12 mouse cellular contexts compared by ENCODE assay signal in the genomic region with DNA sequence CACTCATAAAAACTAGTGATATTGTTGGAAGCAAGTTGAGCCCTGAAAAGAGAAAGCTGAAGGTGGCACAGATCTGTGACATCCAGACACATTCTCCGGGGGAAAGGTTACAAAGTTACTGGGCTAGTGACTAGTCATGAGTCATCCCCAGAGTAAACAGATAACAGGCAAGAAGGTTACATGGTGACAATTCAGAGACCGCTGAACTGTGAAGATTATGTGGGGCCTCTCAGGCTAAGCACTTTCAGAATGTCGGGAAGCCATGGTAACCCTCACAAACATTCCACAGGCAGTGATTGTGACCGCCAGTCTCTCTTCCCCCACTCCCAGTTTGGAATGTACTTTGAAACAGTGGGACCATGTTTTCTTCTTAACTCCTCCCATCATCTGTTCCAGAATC. TPM values are rescaled to one million over a fixed set of nuclear protein-coding genes. Genes with fewer than 3 reads are reported as not detected.
A peak's percentile ranks its signal among the peaks of the same experiment; 100 is the strongest.
DNase-seq lines count a peak whose midpoint lies in the region; ATAC-seq and TF ChIP-seq lines count a peak whose summit lies in the region.
"Had no signal": no experiment of that assay in that cellular context is flagged by ENCODE, and none has a peak within 500 bp of the region (broad histone marks: within the 10 kb centered on the region; RNA-seq: fewer than 3 reads in every experiment).

No protein-coding gene starts in this region.

- H3K4me2 ChIP-seq in intestine, postnatal 0 days (replicated peaks; ENCODE audit: low read depth) = peak overlapping the region; percentile 25; the same call in 1 of the 2 replicates
- no peak overlapping the region for H3K4me2 ChIP-seq in neural tube, embryonic 15.5 days
- H3K4me2 ChIP-seq: neural tube, embryonic 12.5 days had no signal

- H3K4me3 ChIP-seq in intestine, postnatal 0 days (ENCODE audit: low read depth, low read length) = no peak overlapping the region
- no peak overlapping the region for H3K4me3 ChIP-seq in neural tube, embryonic 15.5 days (replicated peaks)
- H3K4me3 ChIP-seq: forebrain, embryonic 10.5 days; neural tube, embryonic 12.5 days had no signal

- no peak overlapping the region for H3K27ac ChIP-seq in intestine, postnatal 0 days (ENCODE audit: low read depth, low read length)
- H3K27ac ChIP-seq in neural tube, embryonic 15.5 days (replicated peaks) = no peak overlapping the region
- H3K27ac ChIP-seq: neural tube, embryonic 12.5 days had no signal

- 0 out of 2 replicates have a peak, but pooled peaks cover 4% of the 10 kb centered on the region for H3K4me1 ChIP-seq in intestine, postnatal 0 days (replicated peaks; ENCODE audit: control insufficient read depth, insufficient read depth, low read length)
- H3K4me1 ChIP-seq in neural tube, embryonic 15.5 days = no peaks in the 10 kb centered on the region
- H3K4me1 ChIP-seq: neural tube, embryonic 12.5 days had no signal

- peak; percentile 96 for ATAC-seq in intestine, postnatal 0 days
- ATAC-seq in megakaryocyte progenitor cell, adult 5-6 weeks (replicated peaks; ENCODE audit: poor library complexity) = peak; percentile 86
- ATAC-seq in megakaryocyte, adult 5-6 weeks (ENCODE audit: poor library complexity, severe bottlenecking) = no peak
- ATAC-seq in neural tube, embryonic 15.5 days (ENCODE audit: low FRiP score) = no peak

- H3K9ac ChIP-seq in intestine, postnatal 0 days (ENCODE audit: low read depth, low read length) = no peak overlapping the region
- H3K9ac ChIP-seq in neural tube, embryonic 15.5 days (replicated peaks) = no peak overlapping the region
- H3K9ac ChIP-seq: neural tube, embryonic 12.5 days had no signal

- TF ChIP-seq CTCF in intestine, postnatal 0 days (IDR thresholded peaks at IDR 0.05; ENCODE audit: low read depth) = no peak

- peak; percentile 45 for DNase-seq in kidney, adult 11 months
- no peak for DNase-seq in kidney, postnatal 25 days
- DNase-seq in Muller cell, postnatal 12 days (ENCODE audit: inconsistent ontology term) = peak; percentile 90
- no peak for DNase-seq in layer of hippocampus, adult 8-10 months (ENCODE audit: low spot score in 2 of 2)
- DNase-seq: adrenal gland, postnatal 25 days; cerebellum, postnatal 36 days had no signal

- H3K27me3 ChIP-seq in intestine, postnatal 0 days (replicated peaks; ENCODE audit: control insufficient read depth, insufficient read depth, low read length) = no peaks in the 10 kb centered on the region
- no peaks in the 10 kb centered on the region for H3K27me3 ChIP-seq in neural tube, embryonic 15.5 days (replicated peaks)
- H3K27me3 ChIP-seq: neural tube, embryonic 12.5 days had no signal

- H3K36me3 ChIP-seq in intestine, postnatal 0 days (ENCODE audit: control insufficient read depth, insufficient read depth) = no peaks in the 10 kb centered on the region
- no peaks in the 10 kb centered on the region for H3K36me3 ChIP-seq in neural tube, embryonic 15.5 days
- H3K36me3 ChIP-seq: forebrain, embryonic 10.5 days; neural tube, embryonic 12.5 days had no signal

- no peaks in the 10 kb centered on the region for H3K9me3 ChIP-seq in intestine, postnatal 0 days (ENCODE audit: control insufficient read depth)
- no peaks in the 10 kb centered on the region for H3K9me3 ChIP-seq in neural tube, embryonic 15.5 days (replicated peaks)
- H3K9me3 ChIP-seq: forebrain, embryonic 10.5 days; neural tube, embryonic 12.5 days had no signal

- WGBS in intestine, postnatal 0 days = 8% methylated on average over 4 of the region's 4 CpGs
- 55% methylated on average over 4 of the region's 4 CpGs for WGBS in neural tube, embryonic 15.5 days

RNA-seq across cellular contexts. Expression of gene Serp2, which starts 36.1 kb away (rescaled TPM):
- 7.5 and 7.7 TPM in 2 replicates for polyA plus RNA-seq in intestine, postnatal 0 days (2015; fragmentation: Nextera tagmentation; extraction: Ambion mirVana)
- total RNA-seq in megakaryocyte progenitor cell, adult 5-6 weeks (2015) = not detected in 2 replicates
- not detected in 2 replicates for total RNA-seq in megakaryocyte progenitor cell, adult 5-6 weeks (2017)
- 100 to 1,000 TPM; 112 to 138 (median 129) TPM for total RNA-seq in layer of hippocampus, adult 8-10 months (2022)
- not detected in 2 replicates for total RNA-seq in megakaryocyte, adult 5-6 weeks (2015)
- total RNA-seq in megakaryocyte, adult 5-6 weeks (2017) = not detected in 2 replicates
- polyA plus RNA-seq in neural tube, embryonic 15.5 days (2015; fragmentation: Nextera tagmentation; extraction: Ambion mirVana) = 207 and 245 TPM in 2 replicates

Comparison
In these comparisons a context has a peak if more than half of its experiments do, and no peak if none do; other contexts are left out.
1. DNase-seq: peak in kidney, adult 11 months (single experiment) and Muller cell, postnatal 12 days (single experiment); none in kidney, postnatal 25 days (0 of 2) and layer of hippocampus, adult 8-10 months (0 of 2).
2. ATAC-seq: peak in intestine, postnatal 0 days (single experiment) and megakaryocyte progenitor cell, adult 5-6 weeks (single experiment); none in megakaryocyte, adult 5-6 weeks (single experiment) and neural tube, embryonic 15.5 days (single experiment).
3. RNA of gene Serp2, which starts 36.1 kb away (total RNA-seq): 112 to 138 TPM in layer of hippocampus, adult 8-10 months; not detected in megakaryocyte progenitor cell, adult 5-6 weeks and not detected in megakaryocyte, adult 5-6 weeks; every median in the first group is over 100 times any median in the second.